ENCODE assay signal across 18 mouse cellular contexts in the genomic region with DNA sequence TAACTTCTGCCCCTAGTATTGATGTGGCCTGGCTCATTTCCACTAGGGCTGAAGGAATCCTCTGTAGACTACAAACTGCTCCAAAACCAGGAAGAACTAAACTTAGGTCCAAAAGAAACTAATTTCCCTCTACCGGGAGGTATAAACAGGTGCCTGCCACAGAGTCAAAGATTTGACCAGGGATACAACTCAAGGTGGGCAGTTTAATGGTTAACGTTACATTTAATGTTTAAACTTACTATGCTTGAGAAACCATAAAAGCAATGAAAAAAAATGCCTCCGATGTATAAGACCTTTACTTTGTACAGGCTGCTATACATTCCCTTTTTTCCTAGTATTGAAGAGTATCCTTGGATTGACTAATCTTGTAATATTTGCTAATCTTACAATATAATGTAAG. TPM values are rescaled to one million over a fixed set of nuclear protein-coding genes. Genes with fewer than 3 reads are reported as not detected.
DNase-seq lines count a peak whose midpoint lies in the region; ATAC-seq lines count a peak whose summit lies in the region.
"Had no signal": no experiment of that assay in that cellular context is flagged by ENCODE, and none has a peak within 500 bp of the region (broad histone marks: within the 10 kb centered on the region; RNA-seq: fewer than 3 reads in every experiment).

No protein-coding gene starts in this region.

- no peak for ATAC-seq in kidney, embryonic 16.5 days (ENCODE audit: low FRiP score, low TSS enrichment)
- peak; percentile 62 for ATAC-seq in intestine, embryonic 15.5 days
- peak; percentile 55 for ATAC-seq in intestine, embryonic 16.5 days
- ATAC-seq: forebrain, embryonic 13.5 days; forebrain, embryonic 15.5 days had no signal

- no peak overlapping the region for H3K9ac ChIP-seq in kidney, embryonic 16.5 days (replicated peaks; ENCODE audit: low read length)
- H3K9ac ChIP-seq in intestine, embryonic 15.5 days, result no peak overlapping the region
- H3K9ac ChIP-seq in intestine, embryonic 16.5 days (ENCODE audit: low read depth, low read length), result no peak overlapping the region
- H3K9ac ChIP-seq: embryonic facial prominence, embryonic 12.5 days; forebrain, embryonic 13.5 days; forebrain, embryonic 15.5 days had no signal

- no peaks in the 10 kb centered on the region for H3K9me3 ChIP-seq in kidney, embryonic 16.5 days (ENCODE audit: low read length)
- H3K9me3 ChIP-seq in intestine, embryonic 15.5 days, result no peaks in the 10 kb centered on the region
- H3K9me3 ChIP-seq in intestine, embryonic 16.5 days (ENCODE audit: control insufficient read depth, low read length), result no peaks in the 10 kb centered on the region
- H3K9me3 ChIP-seq: embryonic facial prominence, embryonic 10.5 days; embryonic facial prominence, embryonic 12.5 days; forebrain, embryonic 13.5 days; forebrain, embryonic 15.5 days had no signal

- H3K36me3 ChIP-seq in kidney, embryonic 16.5 days (ENCODE audit: insufficient read depth, low read length), result no peaks in the 10 kb centered on the region
- H3K36me3 ChIP-seq in intestine, embryonic 15.5 days, result no peaks in the 10 kb centered on the region
- H3K36me3 ChIP-seq in intestine, embryonic 16.5 days (ENCODE audit: control insufficient read depth, insufficient read depth, low read length), result no peaks in the 10 kb centered on the region
- H3K36me3 ChIP-seq: embryonic facial prominence, embryonic 10.5 days; embryonic facial prominence, embryonic 12.5 days; forebrain, embryonic 15.5 days had no signal

- 70% methylated on average over 3 of the region's 3 CpGs for WGBS in kidney, embryonic 16.5 days
- 70% methylated on average over 3 of the region's 3 CpGs for WGBS in intestine, embryonic 15.5 days
- 67% methylated on average over 3 of the region's 3 CpGs for WGBS in intestine, embryonic 16.5 days

- H3K4me2 ChIP-seq in kidney, embryonic 16.5 days (replicated peaks; ENCODE audit: low read depth, low read length), result no peak overlapping the region
- H3K4me2 ChIP-seq in intestine, embryonic 15.5 days (replicated peaks), result no peak overlapping the region
- no peak overlapping the region for H3K4me2 ChIP-seq in intestine, embryonic 16.5 days (ENCODE audit: low read depth, low read length)
- H3K4me2 ChIP-seq: embryonic facial prominence, embryonic 12.5 days; forebrain, embryonic 13.5 days; forebrain, embryonic 15.5 days had no signal

- H3K4me1 ChIP-seq in kidney, embryonic 16.5 days (ENCODE audit: insufficient read depth, low read length), result 0 out of 2 replicates have a peak, but pooled peaks cover 5% of the 10 kb centered on the region
- no peaks in the 10 kb centered on the region; the same call in 1 of the 2 replicates for H3K4me1 ChIP-seq in intestine, embryonic 15.5 days (replicated peaks)
- no peaks in the 10 kb centered on the region; the same call in 1 of the 2 replicates for H3K4me1 ChIP-seq in intestine, embryonic 16.5 days (ENCODE audit: control insufficient read depth, insufficient read depth, low read length)
- H3K4me1 ChIP-seq: embryonic facial prominence, embryonic 10.5 days; embryonic facial prominence, embryonic 12.5 days; forebrain, embryonic 13.5 days; forebrain, embryonic 15.5 days had no signal

- DNase-seq in kidney, adult 11 months, result no peak
- DNase-seq in cerebellum, adult 8-10 months, result no peak
- no peak for DNase-seq in layer of hippocampus, postnatal 25 days (ENCODE audit: extremely low spot score in 1 of 2, low spot score in 1 of 2)
- DNase-seq: adrenal gland, adult 2 months; adrenal gland, postnatal 10 days; adrenal gland, postnatal 25 days; cerebellum, adult 11 months; cerebellum, adult 18-20 months; cerebellum, adult 9-10 months; cerebellum, postnatal 10 days; cerebellum, postnatal 25 days had no signal

- no peak overlapping the region for H3K4me3 ChIP-seq in kidney, embryonic 16.5 days (ENCODE audit: low read length)
- H3K4me3 ChIP-seq in intestine, embryonic 15.5 days (replicated peaks), result no peak overlapping the region
- no peak overlapping the region for H3K4me3 ChIP-seq in intestine, embryonic 16.5 days (ENCODE audit: low read length)
- H3K4me3 ChIP-seq: embryonic facial prominence, embryonic 10.5 days; embryonic facial prominence, embryonic 12.5 days; forebrain, embryonic 13.5 days; forebrain, embryonic 15.5 days had no signal

- 0 out of 2 replicates have a peak overlapping the region, but pooled peaks have one; percentile 29 for H3K27ac ChIP-seq in kidney, embryonic 16.5 days (ENCODE audit: low read length)
- H3K27ac ChIP-seq in intestine, embryonic 15.5 days, result no peak overlapping the region
- peak overlapping the region; percentile 51; the same call in 1 of the 2 replicates for H3K27ac ChIP-seq in intestine, embryonic 16.5 days (ENCODE audit: low read length)
- H3K27ac ChIP-seq: embryonic facial prominence, embryonic 10.5 days; embryonic facial prominence, embryonic 12.5 days; forebrain, embryonic 13.5 days; forebrain, embryonic 15.5 days had no signal

- H3K27me3 ChIP-seq in kidney, embryonic 16.5 days (ENCODE audit: insufficient read depth, low read length), result no peaks in the 10 kb centered on the region
- H3K27me3 ChIP-seq in intestine, embryonic 15.5 days (replicated peaks), result no peaks in the 10 kb centered on the region
- H3K27me3 ChIP-seq in intestine, embryonic 16.5 days (replicated peaks; ENCODE audit: control insufficient read depth, insufficient read depth, low read length), result no peaks in the 10 kb centered on the region
- H3K27me3 ChIP-seq: embryonic facial prominence, embryonic 12.5 days; forebrain, embryonic 13.5 days; forebrain, embryonic 15.5 days had no signal

RNA-seq across cellular contexts. Expression of a gene that starts 18.5 kb away (rescaled TPM):
- 17.8 and 18.1 TPM in 2 replicates for polyA plus RNA-seq in kidney, embryonic 16.5 days (2015; fragmentation: Nextera tagmentation; extraction: Ambion mirVana)
- polyA plus RNA-seq in intestine, embryonic 15.5 days (2015; fragmentation: Nextera tagmentation; extraction: Ambion mirVana), result 39.0 and 39.2 TPM in 2 replicates
- polyA plus RNA-seq in intestine, embryonic 16.5 days (2015; fragmentation: Nextera tagmentation; extraction: Ambion mirVana), result 51.3 and 60.2 TPM in 2 replicates
- 10 to 100 TPM; 30.8 to 33.6 TPM for total RNA-seq in layer of hippocampus, postnatal 25 days (2021)
